Mouse (Mus musculus) forebrain, embryonic 14.5 days (tissue): ENCODE results near the gene Gm5890. TPM values are rescaled to one million over a fixed set of nuclear protein-coding genes. Genes with fewer than 3 reads are reported as not detected.
"Not testable (repeated sequence)": the region's sequence is repeated elsewhere in the genome, so short reads cannot be mapped to it uniquely, and the experiment has no call there.

Source experiments
- ATAC-seq: fragments of 200-750 bp; cut with Nextera tagmentation; 2 replicates; pipeline ENCODE4 v1.8.0; 2017; ENCODE audit warnings: mild to moderate bottlenecking, moderate library complexity
- DNase-seq: peaks from one replicate; pipeline ENCODE4 v3.0.0-alpha.2; 2015; ENCODE audit warnings: low spot score
- H3K27ac ChIP-seq: fragments of 300-500 bp; sonication (generic); 2 replicates; pipeline ENCODE4 v1.5.1; 2014; ENCODE audit warnings: low read depth, mild to moderate bottlenecking, control low read depth, low read length, moderate library complexity
- H3K27me3 ChIP-seq: fragments of 300-500 bp; sonication (generic); replicated peaks from 2 replicates; pipeline ENCODE4 v1.6.1; 2014; ENCODE audit warnings: low read length, control low read depth, mixed read lengths; ENCODE audit not compliant: control insufficient read depth, insufficient read depth
- H3K36me3 ChIP-seq: fragments of 300-500 bp; sonication (generic); 2 replicates; pipeline ENCODE4 v1.6.1; 2014; ENCODE audit warnings: low read length, control low read depth; ENCODE audit not compliant: control insufficient read depth, insufficient read depth
- H3K4me1 ChIP-seq: fragments of 300-500 bp; sonication (generic); 2 replicates; pipeline ENCODE4 v1.6.1; 2014; ENCODE audit warnings: antibody characterized with exemption, low read length, control low read depth; ENCODE audit not compliant: control insufficient read depth, insufficient read depth
- H3K4me2 ChIP-seq: fragments of 300-500 bp; sonication (generic); 2 replicates; pipeline ENCODE4 v1.6.1; 2014; ENCODE audit warnings: mild to moderate bottlenecking, control low read depth, low read length
- H3K4me3 ChIP-seq: fragments of 300-500 bp; sonication (generic); 2 replicates; pipeline ENCODE4 v1.5.1; 2014; ENCODE audit warnings: low read depth, low read length, control low read depth
- H3K9ac ChIP-seq: fragments of 300-500 bp; sonication (generic); 2 replicates; pipeline ENCODE4 v1.6.1; 2014; ENCODE audit warnings: mild to moderate bottlenecking, low read length, control low read depth, moderate library complexity
- H3K9me3 ChIP-seq: fragments of 300-500 bp; sonication (generic); replicated peaks from 2 replicates; pipeline ENCODE4 v1.6.1; 2016; ENCODE audit warnings: low read length, control low read depth, mixed read lengths; ENCODE audit not compliant: control insufficient read depth
- WGBS: fragments of 180-500 bp; shearing (Covaris S2); extraction: QIAGEN DNeasy Blood & Tissue Kit; methylation state at CpG from one replicate; pipeline ENCODE4 v1.1.7; 2014; 5-methylcytosine and 5-hydroxymethylcytosine counted together
- polyA plus RNA-seq: library from polyadenylated mRNA; unstranded; fragments of >200 nt; fragmentation: Nextera tagmentation; extraction: Ambion mirVana; gene quantifications from 2 replicates; pipeline ENCODE4 v1.2.1, GENCODE M21; 2014

Gm5890 gene
- not detected in 2 replicates for polyA plus RNA-seq

DNA sequence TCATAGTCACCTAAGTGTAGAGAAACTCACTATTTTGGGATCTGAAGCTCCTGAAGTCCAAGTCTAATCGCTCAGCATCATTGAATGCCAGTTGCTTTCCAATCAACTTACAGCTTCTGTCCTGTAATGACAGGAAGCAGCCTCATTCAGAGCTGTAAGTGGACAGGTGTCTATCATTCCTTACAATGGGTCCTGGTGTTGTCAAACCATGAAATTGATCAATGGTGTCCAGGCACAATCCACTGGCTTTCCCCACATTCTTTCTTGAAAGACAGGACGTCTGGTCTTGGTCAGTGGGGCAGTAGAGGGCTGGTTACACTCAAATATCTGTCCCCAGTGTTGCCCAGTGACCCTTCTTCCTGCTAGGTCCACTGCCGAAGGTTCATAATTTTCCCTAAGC lies at the start of gene Gm5890:
Gene Gm5890 (minus strand): TSS at position 101 of the 400 bp plus-strand sequence.
- H3K9me3 ChIP-seq, H3K9ac ChIP-seq, H3K27ac ChIP-seq, H3K27me3 ChIP-seq, H3K4me1 ChIP-seq, ATAC-seq, H3K36me3 ChIP-seq, DNase-seq, H3K4me3 ChIP-seq, H3K4me2 ChIP-seq: not testable (repeated sequence)
- no CpG with 5 or more reads among the region's 3 CpGs for WGBS

GRCm38 (mm10) chr7:20233728-20234127 lies 28.9 kb downstream of the Gm5890 start, which contains the start of gene Gm4498:
TSS of gene Gm4498 (minus strand) at chr7:20233828.
- not testable (repeated sequence) for DNase-seq, H3K36me3 ChIP-seq, H3K9ac ChIP-seq, H3K27me3 ChIP-seq, H3K4me1 ChIP-seq, H3K27ac ChIP-seq, H3K4me2 ChIP-seq, H3K4me3 ChIP-seq, ATAC-seq, H3K9me3 ChIP-seq
- WGBS: no CpG with 5 or more reads among the region's 2 CpGs

Other genes starting within 250 kb of the Gm5890 start
- not detected in 2 replicates for gene Vmn1r91, start 163.2 kb downstream of the Gm5890 start, polyA plus RNA-seq
- not detected in 2 replicates for gene Gm16442, start 140.3 kb downstream of the Gm5890 start, polyA plus RNA-seq
- not detected in 2 replicates for gene Vmn1r93, start 123.7 kb downstream of the Gm5890 start, polyA plus RNA-seq
- gene Vmn1r94, start 94.5 kb downstream of the Gm5890 start, polyA plus RNA-seq: not detected in 2 replicates
- not detected in 2 replicates for gene Vmn1r95, start 69.1 kb downstream of the Gm5890 start, polyA plus RNA-seq
- gene Gm6164, start 57.2 kb downstream of the Gm5890 start, polyA plus RNA-seq: not detected in 2 replicates
- gene Gm4498, start 29.0 kb downstream of the Gm5890 start, polyA plus RNA-seq: not detected in 2 replicates
- not detected in 2 replicates for gene Gm4133, start 71.2 kb upstream of the Gm5890 start, polyA plus RNA-seq
- not detected in 2 replicates for gene Gm5728, start 112.6 kb upstream of the Gm5890 start, polyA plus RNA-seq
- gene Vmn1r100, start 155.1 kb upstream of the Gm5890 start, polyA plus RNA-seq: not detected in 2 replicates
- gene Vmn1r101, start 179.8 kb upstream of the Gm5890 start, polyA plus RNA-seq: not detected in 2 replicates
- not detected in 2 replicates for gene Gm10670, start 212.1 kb upstream of the Gm5890 start, polyA plus RNA-seq
- gene Vmn1r103, start 247.7 kb upstream of the Gm5890 start, polyA plus RNA-seq: not detected in 2 replicates